9 mouse cellular contexts compared by ENCODE assay signal in genomic region chr5:120611416-120611815, GRCm38 (mm10). TPM values are rescaled to one million over a fixed set of nuclear protein-coding genes. Genes with fewer than 3 reads are reported as not detected.
DNase-seq lines count a peak whose midpoint lies in the region; ATAC-seq and TF ChIP-seq lines count a peak whose summit lies in the region.
"Had no signal": no experiment of that assay in that cellular context is flagged by ENCODE, and none has a peak within 500 bp of the region (broad histone marks: within the 10 kb centered on the region; RNA-seq: fewer than 3 reads in every experiment).

No protein-coding gene starts in this region.

- H3K4me3 ChIP-seq in heart, embryonic 11.5 days (ENCODE audit: low read depth, low read length): peak overlapping the region; percentile 82
- H3K4me3 ChIP-seq in ES-Bruce4 (ENCODE audit: low read depth, low read length): peak overlapping the region; percentile 76
- H3K4me3 ChIP-seq in forebrain, embryonic 16.5 days (replicated peaks; ENCODE audit: low read length): peak overlapping the region; percentile 80
- peak overlapping the region; percentile 73 for H3K4me3 ChIP-seq in liver, postnatal 0 days (ENCODE audit: low read depth, low read length)

- DNase-seq in heart, postnatal 36 days: no peak
- DNase-seq in liver, postnatal 0 days: no peak
- DNase-seq in frontal cortex, postnatal 10 days (ENCODE audit: low spot score in 2 of 2): no peak
- DNase-seq in thymus, postnatal 25 days: no peak
- no peak for DNase-seq in urinary bladder, postnatal 25 days (ENCODE audit: low spot score)

- WGBS in heart, embryonic 11.5 days (ENCODE audit: insufficient replicate concordance): 57% methylated on average over 8 of the region's 8 CpGs
- 46% methylated on average over 8 of the region's 8 CpGs for WGBS in forebrain, embryonic 16.5 days
- WGBS in liver, postnatal 0 days (ENCODE audit: insufficient replicate concordance): 46% methylated on average over 8 of the region's 8 CpGs

- H3K36me3 ChIP-seq in heart, embryonic 11.5 days (ENCODE audit: control insufficient read depth, insufficient read depth, low read length): peaks cover 3% of the 10 kb centered on the region; the same call in 1 of the 2 replicates
- H3K36me3 ChIP-seq in ES-Bruce4 (ENCODE audit: control insufficient read depth, insufficient read depth, low read length, poor library complexity, severe bottlenecking): no peaks in the 10 kb centered on the region
- H3K36me3 ChIP-seq in forebrain, embryonic 16.5 days (ENCODE audit: control insufficient read depth, insufficient read depth): no peaks in the 10 kb centered on the region
- peaks cover 7% of the 10 kb centered on the region; the same call in 1 of the 2 replicates for H3K36me3 ChIP-seq in liver, postnatal 0 days (replicated peaks; ENCODE audit: insufficient read depth, low read length)

- no peak for TF ChIP-seq POLR2A in ES-Bruce4 (IDR thresholded peaks at IDR 0.05; ENCODE audit: insufficient read depth, low read length)

- no peaks in the 10 kb centered on the region for H3K27me3 ChIP-seq in heart, embryonic 11.5 days (ENCODE audit: control insufficient read depth, insufficient read depth, low read length)
- no peaks in the 10 kb centered on the region for H3K27me3 ChIP-seq in ES-Bruce4 (ENCODE audit: control insufficient read depth, insufficient read depth, low read length, poor library complexity, severe bottlenecking)
- H3K27me3 ChIP-seq in forebrain, embryonic 16.5 days (replicated peaks; ENCODE audit: control insufficient read depth, insufficient read depth, low read length): no peaks in the 10 kb centered on the region
- no peaks in the 10 kb centered on the region for H3K27me3 ChIP-seq in liver, postnatal 0 days (ENCODE audit: insufficient read depth, low read length)

- H3K4me1 ChIP-seq in heart, embryonic 11.5 days (ENCODE audit: control insufficient read depth, insufficient read depth, low read length): peaks cover 11% of the 10 kb centered on the region
- H3K4me1 ChIP-seq in ES-Bruce4 (ENCODE audit: control insufficient read depth, insufficient read depth, low read length): no peaks in the 10 kb centered on the region
- peaks cover 23% of the 10 kb centered on the region for H3K4me1 ChIP-seq in forebrain, embryonic 16.5 days (replicated peaks; ENCODE audit: control insufficient read depth, insufficient read depth, low read length)
- peaks cover 19% of the 10 kb centered on the region for H3K4me1 ChIP-seq in liver, postnatal 0 days (ENCODE audit: insufficient read depth)

- no peaks in the 10 kb centered on the region for H3K9me3 ChIP-seq in heart, embryonic 11.5 days (replicated peaks; ENCODE audit: control insufficient read depth, low read length)
- H3K9me3 ChIP-seq in ES-Bruce4 (replicated peaks; ENCODE audit: control insufficient read depth, insufficient read depth, low read length, poor library complexity, severe bottlenecking): no peaks in the 10 kb centered on the region
- peaks cover 2% of the 10 kb centered on the region; the same call in 1 of the 2 replicates for H3K9me3 ChIP-seq in forebrain, embryonic 16.5 days (ENCODE audit: control insufficient read depth, low read length)
- H3K9me3 ChIP-seq in liver, postnatal 0 days (ENCODE audit: low read length): no peaks in the 10 kb centered on the region

- peak overlapping the region; percentile 85 for H3K4me2 ChIP-seq in heart, embryonic 11.5 days
- peak overlapping the region; percentile 74 for H3K4me2 ChIP-seq in forebrain, embryonic 16.5 days (ENCODE audit: low read length)
- H3K4me2 ChIP-seq in liver, postnatal 0 days (ENCODE audit: low read depth, low read length): peak overlapping the region; percentile 94

- intact Hi-C loops in heart, postnatal 36 days (cut with DNase I): no loop called here

- H3K9ac ChIP-seq in heart, embryonic 11.5 days (ENCODE audit: low read depth, low read length): peak overlapping the region; percentile 77
- H3K9ac ChIP-seq in ES-Bruce4 (ENCODE audit: low read depth, poor library complexity, severe bottlenecking): peak overlapping the region; percentile 24
- peak overlapping the region; percentile 56 for H3K9ac ChIP-seq in forebrain, embryonic 16.5 days (replicated peaks; ENCODE audit: low read depth, low read length)
- H3K9ac ChIP-seq in liver, postnatal 0 days (replicated peaks): peak overlapping the region; percentile 67

- ATAC-seq in heart, embryonic 11.5 days (replicated peaks; ENCODE audit: insufficient number of reproducible peaks, low FRiP score, low TSS enrichment): no peak
- ATAC-seq in forebrain, embryonic 16.5 days: no peak
- ATAC-seq in liver, postnatal 0 days: no peak

- no peak for TF ChIP-seq EP300 in ES-Bruce4 (IDR thresholded peaks at IDR 0.05; ENCODE audit: insufficient read depth, low read depth, low read length)
- TF ChIP-seq EP300 in liver, postnatal 0 days (IDR thresholded peaks at IDR 0.05; ENCODE audit: low read depth): no peak

- no peak for TF ChIP-seq CTCF in ES-Bruce4 (IDR thresholded peaks at IDR 0.05; ENCODE audit: low read depth, low read length)
- TF ChIP-seq CTCF in liver, postnatal 0 days (IDR thresholded peaks at IDR 0.05; ENCODE audit: low read depth): no peak

- no peak overlapping the region for H3K27ac ChIP-seq in heart, embryonic 11.5 days (ENCODE audit: low read depth, low read length)
- no peak overlapping the region for H3K27ac ChIP-seq in ES-Bruce4 (ENCODE audit: insufficient read depth, low read length)
- no peak overlapping the region for H3K27ac ChIP-seq in forebrain, embryonic 16.5 days (ENCODE audit: low read length)
- H3K27ac ChIP-seq in liver, postnatal 0 days (ENCODE audit: low read depth): peak overlapping the region; percentile 77; the same call in 1 of the 2 replicates

RNA-seq across cellular contexts. Expression of gene Rita1, which starts 1.0 kb away (rescaled TPM):
- 5.6 and 7.9 TPM in 2 replicates for polyA plus RNA-seq in heart, embryonic 11.5 days (2014; fragmentation: Nextera tagmentation; extraction: Ambion mirVana)
- 10 to 100 TPM; 15.0 to 17.1 TPM for total RNA-seq in heart, postnatal 36 days (2021)
- polyA plus RNA-seq in ES-Bruce4 (2011; ENCODE audit: insufficient read depth, insufficient read length, low read depth, missing spikeins): 13.0 and 13.1 TPM in 2 replicates
- polyA plus RNA-seq in forebrain, embryonic 16.5 days (2015; fragmentation: Nextera tagmentation; extraction: Ambion mirVana): 21.2 and 26.9 TPM in 2 replicates
- polyA plus RNA-seq in liver, postnatal 0 days (2015; fragmentation: Nextera tagmentation; extraction: Ambion mirVana): 3.1 and 3.4 TPM in 2 replicates

RNA-seq across cellular contexts. Expression of gene Ddx54, which starts 1.1 kb away (rescaled TPM):
- polyA plus RNA-seq in heart, embryonic 11.5 days (2014; fragmentation: Nextera tagmentation; extraction: Ambion mirVana): 22.2 and 23.5 TPM in 2 replicates
- 10 to 100 TPM; 22.2 to 24.3 TPM for total RNA-seq in heart, postnatal 36 days (2021)
- 49.7 and 49.9 TPM in 2 replicates for polyA plus RNA-seq in ES-Bruce4 (2011; ENCODE audit: insufficient read depth, insufficient read length, low read depth, missing spikeins)
- 49.2 and 49.3 TPM in 2 replicates for polyA plus RNA-seq in forebrain, embryonic 16.5 days (2015; fragmentation: Nextera tagmentation; extraction: Ambion mirVana)
- polyA plus RNA-seq in liver, postnatal 0 days (2015; fragmentation: Nextera tagmentation; extraction: Ambion mirVana): 14.0 and 15.1 TPM in 2 replicates

RNA-seq across cellular contexts. Expression of gene Iqcd, which starts 22.6 kb away (rescaled TPM):
- 0.18 and 0.54 TPM in 2 replicates for polyA plus RNA-seq in heart, embryonic 11.5 days (2014; fragmentation: Nextera tagmentation; extraction: Ambion mirVana)
- not detected for total RNA-seq in heart, postnatal 36 days (2021)
- polyA plus RNA-seq in ES-Bruce4 (2011; ENCODE audit: insufficient read depth, insufficient read length, low read depth, missing spikeins): 0.37 and 0.43 TPM in 2 replicates
- 0.98 and 1.0 TPM in 2 replicates for polyA plus RNA-seq in forebrain, embryonic 16.5 days (2015; fragmentation: Nextera tagmentation; extraction: Ambion mirVana)
- polyA plus RNA-seq in liver, postnatal 0 days (2015; fragmentation: Nextera tagmentation; extraction: Ambion mirVana): 0.75 and 0.84 TPM in 2 replicates
- total RNA-seq: hematopoietic stem cell, adult 5-6 weeks had no signal

RNA-seq across cellular contexts. Expression of gene Cfap73, which starts 22.6 kb away (rescaled TPM):
- not detected in 2 replicates for polyA plus RNA-seq in heart, embryonic 11.5 days (2014; fragmentation: Nextera tagmentation; extraction: Ambion mirVana)
- not detected for total RNA-seq in heart, postnatal 36 days (2021)
- not detected in 2 replicates for polyA plus RNA-seq in ES-Bruce4 (2011; ENCODE audit: insufficient read depth, insufficient read length, low read depth, missing spikeins)
- 0.39 and 0.46 TPM in 2 replicates for polyA plus RNA-seq in forebrain, embryonic 16.5 days (2015; fragmentation: Nextera tagmentation; extraction: Ambion mirVana)
- not detected in 2 replicates for polyA plus RNA-seq in liver, postnatal 0 days (2015; fragmentation: Nextera tagmentation; extraction: Ambion mirVana)
- total RNA-seq: hematopoietic stem cell, adult 5-6 weeks had no signal

RNA-seq across cellular contexts. Expression of gene Tpcn1, which starts 22.9 kb away (rescaled TPM):
- 18.1 and 19.1 TPM in 2 replicates for polyA plus RNA-seq in heart, embryonic 11.5 days (2014; fragmentation: Nextera tagmentation; extraction: Ambion mirVana)
- total RNA-seq in heart, postnatal 36 days (2021): 10 to 100 TPM; 32.5 to 36.0 TPM
- 13.2 and 17.1 TPM in 2 replicates for polyA plus RNA-seq in ES-Bruce4 (2011; ENCODE audit: insufficient read depth, insufficient read length, low read depth, missing spikeins)
- 15.4 and 18.3 TPM in 2 replicates for polyA plus RNA-seq in forebrain, embryonic 16.5 days (2015; fragmentation: Nextera tagmentation; extraction: Ambion mirVana)
- polyA plus RNA-seq in liver, postnatal 0 days (2015; fragmentation: Nextera tagmentation; extraction: Ambion mirVana): 16.3 and 18.6 TPM in 2 replicates

Comparison
In these comparisons a context has a peak if more than half of its experiments do, and no peak if none do; other contexts are left out.
1. H3K9ac ChIP-seq: peak in every context shown above with its lines; median percentile 77 in heart, embryonic 11.5 days; 67 in liver, postnatal 0 days; 56 in forebrain, embryonic 16.5 days; 24 in ES-Bruce4.